Mouse (Mus musculus) limb, embryonic 13.5 days (tissue): ENCODE measurements around the gene Plcb4. TPM values are rescaled to one million over a fixed set of nuclear protein-coding genes. Genes with fewer than 3 reads are reported as not detected.

ENCODE experiments used
- ATAC-seq: fragments of 200-750 bp; cut with Nextera tagmentation; 2 replicates; pipeline ENCODE4 v1.8.0; 2017; ENCODE audit warnings: low read depth, moderate number of reproducible peaks, moderate TSS enrichment; ENCODE audit not compliant: low FRiP score
- H3K27ac ChIP-seq: fragments of 300-500 bp; sonication (generic); 2 replicates; pipeline ENCODE4 v1.5.1; 2015; ENCODE audit warnings: inconsistent platforms, mild to moderate bottlenecking, moderate library complexity
- H3K27me3 ChIP-seq: fragments of 300-500 bp; sonication (generic); 2 replicates; pipeline ENCODE4 v1.6.1; 2015; ENCODE audit warnings: mild to moderate bottlenecking, inconsistent platforms
- H3K36me3 ChIP-seq: fragments of 300-500 bp; sonication (generic); 2 replicates; pipeline ENCODE4 v1.6.1; 2015; ENCODE audit warnings: inconsistent platforms, mild to moderate bottlenecking, moderate library complexity
- H3K4me1 ChIP-seq: fragments of 300-500 bp; sonication (generic); 2 replicates; pipeline ENCODE4 v1.6.1; 2015; ENCODE audit warnings: inconsistent platforms
- H3K4me2 ChIP-seq: fragments of 300-500 bp; sonication (generic); replicated peaks from 2 replicates; pipeline ENCODE4 v1.6.1; 2015; ENCODE audit warnings: inconsistent platforms, mild to moderate bottlenecking, moderate library complexity
- H3K4me3 ChIP-seq: fragments of 300-500 bp; sonication (generic); 2 replicates; pipeline ENCODE4 v1.5.1; 2015; ENCODE audit warnings: moderate library complexity, mild to moderate bottlenecking, inconsistent platforms
- H3K9ac ChIP-seq: fragments of 300-500 bp; sonication (generic); 2 replicates; pipeline ENCODE4 v1.6.1; 2015; ENCODE audit warnings: mild to moderate bottlenecking, inconsistent platforms
- H3K9me3 ChIP-seq: fragments of 300-500 bp; sonication (generic); 2 replicates; pipeline ENCODE4 v1.6.1; 2016; ENCODE audit warnings: inconsistent platforms
- WGBS: fragments of 180-500 bp; shearing (Covaris S2); methylation state at CpG from one replicate; pipeline ENCODE4 v1.1.7; 2015; 5-methylcytosine and 5-hydroxymethylcytosine counted together
- polyA plus RNA-seq: library from polyadenylated mRNA; unstranded; fragments of >200 nt; fragmentation: Nextera tagmentation; extraction: Ambion mirVana; gene quantifications from 2 replicates; pipeline ENCODE4 v1.2.1, GENCODE M21; 2015

Gene Plcb4
- polyA plus RNA-seq, 1 experiment from 2014 or later: 19.1 TPM

DNA sequence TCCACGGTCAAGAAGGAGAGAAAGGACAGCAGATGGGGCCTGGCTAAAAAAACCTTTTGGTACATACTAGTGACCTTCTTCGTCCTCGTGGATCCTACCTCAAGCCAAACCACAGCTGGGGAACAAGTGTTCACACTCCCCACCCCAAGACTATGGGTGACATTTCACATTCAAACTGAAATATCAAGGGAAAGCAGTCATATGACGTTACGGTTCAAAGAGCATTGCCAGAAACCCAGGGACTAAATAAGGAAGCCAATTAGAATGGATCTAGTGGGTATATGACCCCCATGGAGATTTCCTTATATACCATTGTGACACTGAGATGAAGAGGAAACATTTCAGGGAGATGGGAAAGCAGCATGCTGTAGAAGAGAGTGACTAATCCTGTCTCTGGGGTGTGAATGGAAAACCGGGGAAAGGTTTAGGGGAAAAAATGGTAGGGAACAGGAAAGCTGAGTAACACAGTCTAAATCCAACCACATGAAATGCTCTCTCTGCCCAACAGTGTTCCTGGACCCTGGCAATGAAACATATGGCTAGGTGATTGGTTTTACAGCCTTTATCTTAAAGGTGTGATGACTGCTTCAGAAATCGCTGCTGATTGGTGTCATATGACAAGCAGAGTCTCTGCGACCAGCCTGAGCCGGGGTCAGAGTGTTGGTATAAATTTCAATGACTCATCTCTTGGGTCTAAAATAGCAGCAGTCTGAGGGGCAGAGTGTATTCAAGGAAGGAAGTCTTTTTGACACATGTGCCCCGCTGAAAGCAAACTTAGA is 114.6 kb downstream of the Plcb4 start:
- H3K4me3 ChIP-seq: no peak overlapping the region
- H3K9ac ChIP-seq: no peak overlapping the region
- ATAC-seq: no peak
- peak overlapping the region; percentile 28; the same call in 1 of the 2 replicates for H3K27ac ChIP-seq
- no peaks in the 10 kb centered on the region for H3K36me3 ChIP-seq
- H3K4me1 ChIP-seq: peaks cover 42% of the 10 kb centered on the region
- 0 out of 2 replicates have a peak overlapping the region, but pooled peaks have one; percentile 7 for H3K4me2 ChIP-seq
- no peaks in the 10 kb centered on the region for H3K9me3 ChIP-seq
- H3K27me3 ChIP-seq: no peaks in the 10 kb centered on the region
- WGBS: 34% methylated on average over 10 of the region's 10 CpGs

DNA sequence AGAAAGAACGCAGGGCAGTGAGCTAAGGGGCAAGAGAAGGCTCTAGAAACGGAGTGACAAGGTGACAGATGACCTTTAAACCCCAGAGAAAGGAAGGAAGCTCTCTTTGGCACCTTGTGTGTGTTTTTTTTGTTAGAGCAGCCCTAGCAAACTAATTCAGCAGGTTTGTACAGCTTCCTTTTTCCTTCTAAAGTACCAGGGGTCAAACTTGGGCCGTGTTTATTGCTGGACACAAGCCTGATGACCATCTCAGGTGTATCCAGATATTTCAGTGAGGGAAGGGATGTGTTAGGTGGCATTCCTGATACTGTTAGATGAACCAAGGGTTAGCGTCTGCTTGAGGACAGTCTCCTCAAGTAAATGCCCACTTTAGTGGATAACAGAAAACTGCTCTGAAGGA is 116.2 kb downstream of the Plcb4 start:
- no peak overlapping the region for H3K27ac ChIP-seq
- WGBS: 71% methylated on average over 4 of the region's 4 CpGs
- H3K4me2 ChIP-seq: no peak overlapping the region
- no peaks in the 10 kb centered on the region for H3K27me3 ChIP-seq
- no peaks in the 10 kb centered on the region for H3K9me3 ChIP-seq
- H3K4me3 ChIP-seq: no peak overlapping the region
- H3K4me1 ChIP-seq: peaks cover 27% of the 10 kb centered on the region
- no peak for ATAC-seq
- no peaks in the 10 kb centered on the region for H3K36me3 ChIP-seq
- H3K9ac ChIP-seq: no peak overlapping the region

DNA sequence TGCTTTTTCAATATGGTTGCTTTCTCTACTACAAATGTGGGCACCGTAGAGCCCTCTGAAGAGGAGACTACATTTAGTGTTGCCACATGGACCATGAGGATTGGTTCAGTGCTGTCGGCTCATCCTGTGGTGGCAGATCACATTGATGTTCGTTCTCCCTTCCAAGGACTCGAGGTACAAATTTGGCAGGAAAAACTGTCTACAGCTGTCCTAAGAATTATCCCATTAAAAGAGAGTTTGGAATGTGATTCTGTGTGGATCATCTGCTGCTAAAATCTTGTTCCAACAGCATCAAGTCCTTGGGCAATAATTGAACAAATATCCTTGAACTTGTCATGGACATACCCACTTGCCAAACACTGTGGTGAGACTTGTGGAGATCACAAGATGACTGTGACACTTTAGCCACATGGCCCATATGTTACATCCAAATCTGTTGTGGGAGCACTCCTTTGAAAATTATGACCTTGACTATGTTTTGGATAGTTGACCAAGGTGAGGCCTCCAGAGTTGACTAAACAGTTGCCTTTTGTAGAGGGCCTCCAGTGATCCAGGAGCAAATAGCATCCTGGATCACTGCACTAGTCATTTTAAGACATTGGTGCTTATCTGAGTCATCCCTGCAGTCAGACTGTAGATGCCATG is 117.4 kb downstream of the Plcb4 start:
- no peak overlapping the region for H3K9ac ChIP-seq
- H3K9me3 ChIP-seq: no peaks in the 10 kb centered on the region
- peaks cover 16% of the 10 kb centered on the region for H3K4me1 ChIP-seq
- H3K27me3 ChIP-seq: no peaks in the 10 kb centered on the region
- H3K27ac ChIP-seq: no peak overlapping the region
- H3K36me3 ChIP-seq: no peaks in the 10 kb centered on the region
- whole genome bisulfite sequencing: 94% methylated on average over 4 of the region's 4 CpGs
- no peak overlapping the region for H3K4me3 ChIP-seq
- ATAC-seq: no peak
- H3K4me2 ChIP-seq: no peak overlapping the region

DNA sequence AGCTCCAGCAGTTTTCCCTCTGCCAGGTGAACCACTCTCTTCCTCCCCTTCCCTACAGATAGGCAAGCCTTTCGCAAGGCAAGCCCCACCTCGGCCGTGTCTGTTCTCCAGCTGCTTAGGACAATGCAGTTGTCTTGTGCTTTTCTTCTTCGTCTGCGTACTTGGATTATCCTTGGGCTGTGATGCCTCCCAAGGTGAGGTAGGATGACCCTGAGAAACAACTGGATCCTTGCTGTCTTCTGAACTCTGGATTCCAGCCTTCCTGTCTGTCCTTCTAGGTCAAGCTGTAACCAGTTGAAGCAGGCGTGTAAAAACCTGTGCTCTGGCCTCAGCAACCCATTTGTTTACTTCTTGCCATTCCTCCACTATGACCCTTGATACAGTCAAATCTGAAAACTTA is 122.6 kb downstream of the Plcb4 start:
- ATAC-seq: no peak
- Histone ChIP-seq H3K9me3 (no peaks in the 10 kb centered on the region), H3K9ac (no peak overlapping the region), H3K4me3 (no peak overlapping the region), H3K4me1 (no peaks in the 10 kb centered on the region), H3K27me3 (no peaks in the 10 kb centered on the region), H3K27ac (no peak overlapping the region), H3K36me3 (no peaks in the 10 kb centered on the region), H3K4me2 (no peak overlapping the region)
- WGBS: 83% methylated on average over 6 of the region's 6 CpGs

DNA sequence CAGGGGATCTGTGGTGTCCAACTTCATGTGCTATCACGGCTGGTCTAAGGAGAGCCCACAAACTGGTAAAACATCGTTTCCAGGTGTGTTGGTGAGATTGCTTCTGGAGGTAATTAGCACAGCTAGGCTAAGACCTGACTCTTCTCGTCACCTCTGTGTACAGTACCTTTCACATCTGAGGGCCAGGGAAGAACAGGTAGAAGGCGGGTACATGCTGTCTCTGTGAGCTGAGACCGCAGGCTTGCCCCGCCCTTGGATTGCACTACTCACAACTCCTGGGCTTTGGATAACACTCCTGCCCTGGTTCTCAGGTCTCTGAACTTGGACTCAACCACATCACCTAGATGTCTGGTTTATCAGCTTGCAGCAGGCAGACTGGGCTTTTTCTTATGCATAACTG is 128.6 kb downstream of the Plcb4 start:
- WGBS: 90% methylated on average over 6 of the region's 6 CpGs
- Histone ChIP-seq H3K4me1 (no peaks in the 10 kb centered on the region), H3K9ac (no peak overlapping the region), H3K27ac (no peak overlapping the region), H3K36me3 (no peaks in the 10 kb centered on the region), H3K9me3 (no peaks in the 10 kb centered on the region), H3K4me3 (no peak overlapping the region), H3K27me3 (no peaks in the 10 kb centered on the region), H3K4me2 (no peak overlapping the region)
- ATAC-seq: no peak

DNA sequence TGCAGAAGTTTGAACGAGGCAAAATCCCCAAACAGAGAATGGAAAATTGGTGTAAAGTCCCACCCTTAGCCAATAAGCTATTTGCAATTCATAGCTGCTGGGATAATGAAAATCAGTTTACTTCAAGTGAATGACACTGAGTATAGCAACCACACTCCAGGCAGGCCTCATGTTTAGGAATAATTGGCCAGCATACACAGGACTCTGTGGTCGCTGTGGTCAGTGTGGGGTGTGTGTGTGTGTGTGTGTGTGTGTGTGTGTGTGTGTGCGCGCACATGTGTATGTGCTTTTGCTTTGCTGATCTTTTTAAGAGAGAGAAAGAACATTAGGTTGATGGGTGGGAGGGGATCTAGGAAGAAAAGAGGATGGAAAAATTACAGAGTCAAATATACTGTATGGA is 134.1 kb downstream of the Plcb4 start:
- H3K4me1 ChIP-seq: peaks cover 7% of the 10 kb centered on the region
- no peak for ATAC-seq
- no peak overlapping the region for H3K9ac ChIP-seq
- no peak overlapping the region for H3K4me2 ChIP-seq
- no peaks in the 10 kb centered on the region for H3K36me3 ChIP-seq
- 96% methylated on average over 4 of the region's 4 CpGs for WGBS
- no peak overlapping the region for H3K27ac ChIP-seq
- H3K27me3 ChIP-seq: no peaks in the 10 kb centered on the region
- H3K9me3 ChIP-seq: no peaks in the 10 kb centered on the region
- no peak overlapping the region for H3K4me3 ChIP-seq

DNA sequence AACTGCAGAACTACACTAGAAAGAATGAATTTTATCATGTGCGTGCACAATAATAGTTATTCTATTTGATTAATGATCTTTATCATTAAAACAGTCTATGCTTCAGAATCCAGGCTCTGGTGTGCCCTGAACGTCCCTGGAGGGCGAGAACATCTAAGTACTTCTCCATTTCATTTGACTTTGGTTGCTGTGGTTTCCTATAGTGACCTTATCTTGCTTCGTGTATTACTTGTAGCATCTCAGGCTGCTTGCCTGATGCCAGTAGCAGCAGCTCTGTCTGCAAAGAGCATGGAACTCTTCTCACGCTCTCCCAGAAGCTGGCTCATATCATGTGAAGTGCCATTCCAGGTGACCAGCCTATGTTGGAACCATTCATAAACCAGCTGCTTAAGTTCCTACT is 137.9 kb downstream of the Plcb4 start:
- Histone ChIP-seq H3K4me2 (no peak overlapping the region), H3K36me3 (no peaks in the 10 kb centered on the region), H3K27me3 (no peaks in the 10 kb centered on the region), H3K9me3 (no peaks in the 10 kb centered on the region), H3K27ac (no peak overlapping the region), H3K4me1 (peaks cover 11% of the 10 kb centered on the region), H3K4me3 (no peak overlapping the region), H3K9ac (no peak overlapping the region)
- WGBS: 90% methylated on average over 5 of the region's 5 CpGs
- no peak for ATAC-seq

DNA sequence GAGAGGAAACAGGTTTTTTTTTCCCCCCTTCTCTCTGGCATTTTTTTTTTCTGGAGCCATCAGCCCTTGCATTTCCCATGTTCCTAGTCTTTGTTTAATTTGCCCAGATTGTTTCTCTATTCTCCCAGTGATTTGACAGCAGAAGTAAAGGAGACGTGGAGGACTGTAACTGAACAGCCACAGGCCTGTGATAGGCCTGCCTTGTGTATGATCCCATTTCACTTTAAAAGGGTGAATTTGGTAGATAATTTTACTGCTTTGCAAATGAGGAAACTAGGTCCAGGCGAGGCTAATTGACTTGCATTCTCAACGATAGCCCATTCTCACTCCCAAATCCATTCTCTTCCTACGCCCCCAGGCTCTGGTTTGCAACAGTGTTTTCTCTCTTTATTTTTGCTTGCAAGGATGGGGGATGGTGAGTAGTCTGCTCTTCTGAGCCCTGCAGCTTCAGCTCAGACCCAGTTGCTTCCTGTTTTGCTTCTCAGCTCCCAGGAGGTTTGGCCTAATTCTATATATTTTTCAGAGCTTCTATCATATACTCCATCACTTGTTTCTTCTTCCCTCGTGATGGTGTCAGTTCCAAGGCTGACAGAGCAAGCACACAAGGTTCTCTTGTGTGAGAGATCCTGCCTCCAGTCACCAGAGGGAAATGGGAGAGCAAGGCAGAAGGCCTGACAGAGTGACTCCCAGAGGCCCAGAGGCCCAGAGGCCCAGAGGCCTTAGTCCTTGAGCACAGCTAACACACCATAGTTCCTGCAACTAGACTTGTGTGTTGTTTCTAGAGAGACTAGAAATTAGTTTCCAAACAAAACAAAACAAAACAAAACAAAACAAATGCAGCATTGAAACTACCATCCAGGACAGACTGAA is 139.1 kb downstream of the Plcb4 start:
- WGBS: 27% methylated on average over 5 of the region's 5 CpGs
- H3K9me3 ChIP-seq: no peaks in the 10 kb centered on the region
- H3K27ac ChIP-seq: no peak overlapping the region

DNA sequence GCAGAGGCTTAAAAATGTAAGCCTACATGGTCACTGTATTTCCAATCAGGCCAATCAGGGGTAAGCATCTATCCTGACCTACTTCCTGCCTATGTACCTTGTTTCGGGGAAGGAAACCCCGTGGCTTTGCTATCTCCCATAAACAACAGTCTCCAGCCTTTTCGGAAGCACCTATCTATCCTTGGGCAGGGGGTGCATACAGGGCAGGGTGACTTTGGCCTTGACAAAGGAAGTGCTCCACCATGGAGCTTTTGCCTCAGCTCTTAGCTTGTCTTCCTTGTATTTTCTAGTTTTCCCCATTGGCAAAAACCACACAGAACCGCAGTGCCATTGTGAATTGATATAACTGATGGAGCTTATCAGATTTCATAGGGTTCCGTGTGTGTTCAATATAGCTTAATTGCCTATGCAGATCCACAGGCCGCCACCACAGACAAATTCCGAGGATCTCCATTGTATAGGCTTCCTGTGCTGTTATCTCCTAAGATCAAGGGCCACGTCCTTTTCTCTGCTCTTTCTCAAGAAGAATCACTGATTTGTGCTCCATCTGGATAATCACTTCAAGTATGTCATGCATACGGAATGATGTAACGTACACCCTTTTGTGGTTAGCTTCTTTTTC is 140.4 kb downstream of the Plcb4 start:
- no peaks in the 10 kb centered on the region for H3K36me3 ChIP-seq
- no peaks in the 10 kb centered on the region for H3K27me3 ChIP-seq
- no peak for ATAC-seq
- no peak overlapping the region for H3K9ac ChIP-seq
- no peak overlapping the region for H3K27ac ChIP-seq
- peaks cover 11% of the 10 kb centered on the region for H3K4me1 ChIP-seq
- 84% methylated on average over 10 of the region's 10 CpGs for WGBS
- H3K9me3 ChIP-seq: no peaks in the 10 kb centered on the region
- H3K4me3 ChIP-seq: no peak overlapping the region
- no peak overlapping the region for H3K4me2 ChIP-seq

More for the DNA sequence above, 139.1 kb downstream of the Plcb4 start:
- Histone ChIP-seq H3K4me1 (peaks cover 11% of the 10 kb centered on the region), H3K36me3 (no peaks in the 10 kb centered on the region), H3K9ac (no peak overlapping the region), H3K4me2 (no peak overlapping the region), H3K4me3 (no peak overlapping the region), H3K27me3 (no peaks in the 10 kb centered on the region)
- 0 out of 2 replicates have a peak, but pooled peaks have one; percentile 48 for ATAC-seq

DNA sequence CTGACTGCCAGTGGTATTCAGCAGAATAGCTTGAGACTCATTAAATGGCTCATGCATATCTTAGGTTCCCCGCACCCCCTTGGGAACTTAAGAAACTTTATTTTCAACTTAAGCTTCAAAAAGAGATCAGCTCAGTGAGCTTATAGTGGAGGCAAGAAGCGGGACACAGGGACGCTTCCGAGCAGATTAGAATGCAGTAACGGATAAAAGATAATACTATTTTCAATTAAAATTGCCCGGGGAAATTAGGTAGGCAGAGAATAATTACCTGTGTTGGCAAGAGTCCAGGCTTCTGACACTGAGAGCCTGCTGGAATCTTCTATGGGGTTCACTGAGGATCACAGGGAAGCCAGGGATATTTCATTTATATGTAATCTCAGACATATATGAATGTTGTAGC is 141.6 kb downstream of the Plcb4 start:
- H3K4me1 ChIP-seq: peaks cover 11% of the 10 kb centered on the region
- WGBS: 73% methylated on average over 6 of the region's 6 CpGs
- no peak for ATAC-seq

DNA sequence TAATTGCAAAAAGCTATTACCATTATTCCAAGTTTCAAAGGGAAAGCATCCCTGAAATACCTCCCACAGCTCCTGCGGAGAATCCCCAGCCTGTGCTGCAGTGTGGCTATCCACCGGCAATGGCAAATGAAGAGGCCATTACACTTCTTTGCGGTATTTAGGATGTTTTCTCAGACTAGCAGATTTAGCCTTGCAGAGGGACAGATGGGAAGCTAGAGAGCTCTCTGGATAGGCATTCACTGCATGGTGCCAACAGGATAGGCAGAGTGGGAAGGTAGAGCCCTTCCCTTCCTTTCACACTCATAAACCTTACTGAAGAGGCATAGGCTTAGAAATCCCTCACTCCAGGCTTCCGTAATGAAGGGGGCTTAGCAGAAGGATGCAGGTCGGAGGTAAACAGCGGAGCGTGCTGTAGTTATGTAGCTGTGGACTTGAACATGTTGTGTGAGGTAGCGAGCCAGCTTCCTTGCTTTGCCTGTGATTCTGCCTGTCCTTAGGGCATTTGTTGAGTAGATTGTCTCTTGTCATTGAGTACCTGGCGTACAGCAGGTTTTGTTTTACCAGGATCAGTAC is 144.2 kb downstream of the Plcb4 start:
- WGBS: 74% methylated on average over 9 of the region's 9 CpGs
- ATAC-seq: no peak
- Histone ChIP-seq H3K9me3 (no peaks in the 10 kb centered on the region), H3K4me3 (no peak overlapping the region), H3K27ac (no peak overlapping the region), H3K9ac (no peak overlapping the region), H3K4me1 (peaks cover 9% of the 10 kb centered on the region; the same call in 1 of the 2 replicates), H3K4me2 (no peak overlapping the region), H3K36me3 (no peaks in the 10 kb centered on the region), H3K27me3 (no peaks in the 10 kb centered on the region)

More for the DNA sequence above, 141.6 kb downstream of the Plcb4 start:
- H3K36me3 ChIP-seq: no peaks in the 10 kb centered on the region
- H3K27me3 ChIP-seq: no peaks in the 10 kb centered on the region
- no peak overlapping the region for H3K27ac ChIP-seq
- no peaks in the 10 kb centered on the region for H3K9me3 ChIP-seq
- no peak overlapping the region for H3K4me3 ChIP-seq
- no peak overlapping the region for H3K4me2 ChIP-seq
- H3K9ac ChIP-seq: no peak overlapping the region
